Mouse (Mus musculus): Measurements from ENCODE around the gene Csf2ra.
"Not testable (repeated sequence)": the region's sequence is repeated elsewhere in the genome, so short reads cannot be mapped to it uniquely, and the experiment has no call there.

Gene Csf2ra

GRCm38 (mm10) chr19:61227941-61228701 is at the start of gene Csf2ra:
Gene Csf2ra (minus strand): TSS chr19:61228429.
- DNase-seq = no peak

GRCm38 (mm10) chr19:61275446-61275845 is 47.2 kb upstream of the Csf2ra start:
- no peak for DNase-seq

- not testable (repeated sequence) for DNase-seq
Measured at GRCm38 (mm10) chr19:61269141-61269540, 40.9 kb upstream of the Csf2ra start.

- DNase-seq = no peak
Measured at GRCm38 (mm10) chr19:61267141-61267540, 38.9 kb upstream of the Csf2ra start.

GRCm38 (mm10) chr19:61266651-61267050 is 38.4 kb upstream of the Csf2ra start:
- no peak for DNase-seq

GRCm38 (mm10) chr19:61266246-61266615 is 38.0 kb upstream of the Csf2ra start:
- DNase-seq = peak; percentile 12 to 16

- peak; percentile 61 to 66 for DNase-seq
Measured at GRCm38 (mm10) chr19:61265349-61266245, 37.4 kb upstream of the Csf2ra start.

GRCm38 (mm10) chr19:61264933-61265332 is 36.7 kb upstream of the Csf2ra start:
- no peak for DNase-seq

GRCm38 (mm10) chr19:61264227-61264626 is 36.0 kb upstream of the Csf2ra start:
- no peak for DNase-seq

- DNase-seq = no peak
Measured at GRCm38 (mm10) chr19:61261241-61261640, 33.0 kb upstream of the Csf2ra start.

GRCm38 (mm10) chr19:61257733-61258132 is 29.5 kb upstream of the Csf2ra start:
- DNase-seq = no peak

GRCm38 (mm10) chr19:61256166-61256887 is 28.1 kb upstream of the Csf2ra start:
- no peak for DNase-seq

- DNase-seq = not testable (repeated sequence)
Measured at GRCm38 (mm10) chr19:61247334-61247733, 19.1 kb upstream of the Csf2ra start.

- no peak for DNase-seq
Measured at GRCm38 (mm10) chr19:61244721-61245436, 16.6 kb upstream of the Csf2ra start.

GRCm38 (mm10) chr19:61237967-61238366 is 9.7 kb upstream of the Csf2ra start:
- no peak for DNase-seq

GRCm38 (mm10) chr19:61234532-61234931 is 6.3 kb upstream of the Csf2ra start:
- no peak for DNase-seq

- peak; percentile 76 to 78 for DNase-seq
Measured at GRCm38 (mm10) chr19:61226928-61227854, 1.0 kb downstream of the Csf2ra start.

GRCm38 (mm10) chr19:61226401-61226927 is 1.8 kb downstream of the Csf2ra start:
- DNase-seq = peak; percentile 40 to 49

- DNase-seq = peak; percentile 46 to 63
Measured at GRCm38 (mm10) chr19:61225526-61226400, 2.5 kb downstream of the Csf2ra start.
